Comparison of ENCODE assay signal across 16 mouse cellular contexts in genomic region chr5:128710596-128710995, GRCm38 (mm10). TPM values are rescaled to one million over a fixed set of nuclear protein-coding genes. Genes with fewer than 3 reads are reported as not detected.
"Had no signal": no experiment of that assay in that cellular context is flagged by ENCODE, and none has a peak within 500 bp of the region (broad histone marks: within the 10 kb centered on the region; RNA-seq: fewer than 3 reads in every experiment).

No protein-coding gene starts in this region.

- ATAC-seq: midbrain, embryonic 16.5 days had no signal

- H3K27me3 ChIP-seq: limb, embryonic 13.5 days; neural tube, embryonic 13.5 days; stomach, embryonic 15.5 days had no signal

- H3K4me3 ChIP-seq: limb, embryonic 13.5 days; neural tube, embryonic 13.5 days; stomach, embryonic 15.5 days had no signal

- H3K9me3 ChIP-seq: stomach, embryonic 15.5 days had no signal

- H3K4me1 ChIP-seq: limb, embryonic 13.5 days; neural tube, embryonic 13.5 days; stomach, embryonic 15.5 days had no signal

- DNase-seq: kidney, adult 11 months; kidney, postnatal 25 days; layer of hippocampus, adult 9-11 months; lung, adult 18-20 months; retina, postnatal 1 day; right cerebral cortex, postnatal 14 days; thymus, postnatal 25 days had no signal

- H3K36me3 ChIP-seq: limb, embryonic 13.5 days; neural tube, embryonic 13.5 days; stomach, embryonic 15.5 days had no signal

RNA-seq across cellular contexts. Expression of gene Piwil1, which starts 8.3 kb away (rescaled TPM):
- total RNA-seq: liver, adult 2 months had no signal
- polyA plus RNA-seq: kidney, embryonic 14.5 days; limb, embryonic 13.5 days; liver, adult 2 months; liver, embryonic 14.5 days; lung, embryonic 16.5 days; spleen, adult 2 months; stomach, embryonic 15.5 days had no signal
